Mouse (Mus musculus) embryonic fibroblast, embryonic 13.5 days (primary cell): ENCODE measurements around the gene Dusp2.

Source experiments
- CTCF ChIP-seq: IDR thresholded peaks from 2 replicates; pipeline ENCODE4 v1.5.1; 2011; ENCODE audit warnings: mild to moderate bottlenecking, control low read depth, low read length, moderate library complexity, borderline replicate concordance; ENCODE audit not compliant: insufficient read depth
- POLR2A ChIP-seq: IDR thresholded peaks from 2 replicates; pipeline ENCODE4 v1.6.1; 2011; ENCODE audit warnings: low read depth, mild to moderate bottlenecking, control low read depth, low read length, moderate library complexity

GRCm38 (mm10) chr2:127312801-127313200, 23.2 kb upstream of the Dusp2 start:
- no peak for TF ChIP-seq CTCF
- no peak for TF ChIP-seq POLR2A
